Mouse (Mus musculus) right cerebral cortex, postnatal 36 days (tissue): ENCODE data around the gene Wdr63.
"Not testable (repeated sequence)": the region's sequence is repeated elsewhere in the genome, so short reads cannot be mapped to it uniquely, and the experiment has no call there.

Experiments
- DNase-seq, 2 experiments: peaks; one replicate each; pipeline ENCODE4 v3.0.0; 2022; ENCODE audit warnings: low spot score in 2 of 2, mixed read lengths in 1 of 2

The Wdr63 gene

DNA sequence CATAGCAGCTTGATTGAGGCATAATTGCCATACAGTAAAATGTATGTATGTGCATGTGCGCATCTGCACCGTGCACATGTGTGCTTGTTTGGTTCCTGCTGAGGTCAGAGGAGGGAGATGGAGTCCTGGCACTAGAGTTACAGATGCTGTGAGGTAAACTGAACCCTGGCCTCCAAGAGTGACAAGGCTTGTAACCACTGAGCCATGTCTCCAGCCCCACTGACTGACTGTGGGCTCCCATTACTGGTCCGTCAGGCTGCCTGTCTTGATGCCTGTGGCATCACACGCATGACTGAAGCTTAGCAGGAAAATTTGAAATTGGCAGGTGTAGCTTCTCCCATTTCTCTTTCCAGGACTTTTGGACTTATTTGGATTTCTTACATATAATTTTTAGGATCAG lies 97.2 kb downstream of the Wdr63 start:
- no peak for DNase-seq

DNA sequence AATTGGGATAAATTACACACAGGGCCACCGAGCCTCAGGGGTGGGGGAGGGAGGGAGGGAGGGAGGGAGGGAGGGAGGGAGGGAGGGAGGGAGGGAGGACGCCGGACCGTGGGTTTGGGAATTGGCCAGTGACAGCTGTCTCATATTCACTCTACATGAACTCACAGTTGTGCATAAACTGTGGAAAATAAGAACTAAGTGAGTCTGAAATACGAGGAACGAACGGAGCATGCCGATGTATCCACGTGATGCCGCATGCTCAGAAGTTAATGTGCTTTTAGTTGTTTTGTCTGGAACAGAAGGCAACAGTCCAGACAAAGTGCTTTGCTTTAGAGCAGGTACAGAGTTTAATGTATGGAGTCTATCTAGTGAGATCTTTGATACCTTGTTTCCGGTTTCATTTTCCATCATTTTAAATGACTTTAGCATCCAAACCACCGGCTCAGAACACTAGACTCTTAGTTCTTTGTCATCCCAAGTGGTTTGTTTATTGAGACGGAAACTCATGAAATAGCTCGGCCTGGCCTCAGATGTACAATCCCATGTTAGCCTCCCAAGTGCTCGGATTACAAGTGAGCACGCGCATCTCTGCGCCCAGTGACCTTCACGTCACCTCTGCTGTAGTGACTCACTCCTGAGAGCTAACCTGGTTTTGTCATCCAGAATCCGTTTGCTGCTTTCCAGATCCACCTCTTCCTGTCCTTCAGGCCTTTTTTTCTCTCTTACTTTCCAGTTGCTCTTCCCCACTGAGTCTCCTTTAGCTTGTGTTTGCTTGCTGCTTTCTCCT lies 97.9 kb downstream of the Wdr63 start:
- no peak for DNase-seq

DNA sequence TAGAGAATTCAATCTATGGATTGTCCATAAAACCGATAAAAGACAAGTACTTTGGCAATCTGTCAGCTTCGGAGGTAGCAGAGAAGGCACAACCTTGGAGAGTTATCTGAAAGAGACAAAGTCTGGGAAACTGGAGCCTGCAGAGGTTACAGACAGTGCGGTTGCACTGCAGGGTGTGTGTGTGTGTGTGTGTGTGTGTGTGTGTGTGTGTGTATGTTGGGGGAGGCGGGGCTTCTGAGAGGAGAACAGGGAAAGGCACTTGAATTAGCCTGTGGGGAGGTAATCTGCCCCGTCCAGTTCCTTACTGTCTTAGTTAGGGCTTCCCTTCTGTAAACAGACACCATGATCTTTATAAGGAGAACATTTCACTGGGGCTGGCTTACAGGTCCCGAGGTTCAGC lies 100.1 kb downstream of the Wdr63 start:
- no peak for DNase-seq

DNA sequence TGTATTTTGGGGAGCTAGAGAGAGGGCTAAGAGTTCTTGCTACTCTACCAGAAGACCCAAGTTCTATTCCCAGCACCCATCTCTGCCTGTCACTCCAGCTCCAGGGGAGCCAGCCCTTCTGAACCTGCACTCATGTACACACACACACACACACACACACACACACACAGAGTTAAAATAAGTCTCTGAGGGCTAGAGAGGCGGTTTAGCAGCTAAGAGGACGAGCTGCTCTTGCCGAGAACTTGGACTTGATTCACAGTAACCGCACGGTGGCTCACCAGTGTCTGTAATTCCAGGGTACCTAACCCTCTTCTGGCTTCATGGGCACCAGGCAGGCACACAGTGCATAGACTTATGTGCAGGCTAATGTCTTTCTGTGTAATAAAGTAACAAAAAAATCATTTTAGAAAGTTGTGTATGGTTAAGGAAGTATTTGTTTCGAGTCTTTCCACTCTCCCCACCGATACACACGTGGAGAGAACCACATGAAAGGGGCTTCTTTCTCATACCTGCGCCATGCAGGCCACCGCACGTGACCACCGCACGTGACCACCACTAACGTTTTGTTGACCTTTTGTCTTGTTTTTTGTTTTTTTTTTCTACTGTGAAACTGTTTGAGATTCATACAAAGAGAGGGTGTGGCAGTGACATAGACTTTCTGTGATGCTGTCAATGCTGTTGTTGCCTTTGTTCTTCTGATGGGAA lies 103.4 kb downstream of the Wdr63 start:
- no peak for DNase-seq

DNA sequence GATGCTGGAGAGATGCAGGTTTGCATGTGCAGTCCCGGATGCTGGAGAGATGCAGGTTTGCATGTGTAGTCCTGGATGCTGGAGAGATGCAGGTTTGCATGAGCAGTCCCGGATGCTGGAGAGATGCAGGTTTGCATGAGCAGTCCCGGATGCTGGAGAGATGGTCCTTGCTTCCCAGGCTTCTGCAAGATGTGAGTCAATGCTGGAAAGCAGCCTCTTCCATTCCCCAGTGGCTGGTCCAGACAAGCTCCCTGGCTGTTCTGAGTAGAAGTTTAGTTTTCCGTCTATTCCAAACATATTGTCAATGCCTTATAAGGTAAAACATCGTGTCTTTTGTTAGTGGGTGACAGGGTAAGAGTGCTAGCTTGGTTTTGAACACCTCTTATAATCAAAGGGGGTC lies 111.4 kb downstream of the Wdr63 start:
- not testable (repeated sequence) for DNase-seq

DNA sequence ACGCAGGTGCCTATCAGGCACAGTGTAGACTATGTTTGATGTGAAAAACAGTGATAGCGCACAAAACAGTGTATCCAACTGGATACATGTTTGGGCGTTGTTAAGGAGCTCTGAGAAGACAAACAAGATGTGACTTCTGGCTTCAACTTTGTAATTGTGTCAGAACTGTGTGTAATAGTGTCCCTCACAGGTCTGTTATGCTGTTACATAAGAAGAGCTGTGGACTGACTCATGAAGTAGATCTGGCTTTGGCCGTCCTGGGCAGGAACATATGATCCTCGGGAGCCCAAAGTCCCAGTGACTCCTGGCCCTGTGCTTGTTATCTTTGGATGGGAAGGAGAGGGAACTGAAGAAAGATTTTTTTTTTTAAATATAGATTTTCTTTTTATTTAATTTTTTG lies 112.4 kb downstream of the Wdr63 start:
- DNase-seq: no peak

DNA sequence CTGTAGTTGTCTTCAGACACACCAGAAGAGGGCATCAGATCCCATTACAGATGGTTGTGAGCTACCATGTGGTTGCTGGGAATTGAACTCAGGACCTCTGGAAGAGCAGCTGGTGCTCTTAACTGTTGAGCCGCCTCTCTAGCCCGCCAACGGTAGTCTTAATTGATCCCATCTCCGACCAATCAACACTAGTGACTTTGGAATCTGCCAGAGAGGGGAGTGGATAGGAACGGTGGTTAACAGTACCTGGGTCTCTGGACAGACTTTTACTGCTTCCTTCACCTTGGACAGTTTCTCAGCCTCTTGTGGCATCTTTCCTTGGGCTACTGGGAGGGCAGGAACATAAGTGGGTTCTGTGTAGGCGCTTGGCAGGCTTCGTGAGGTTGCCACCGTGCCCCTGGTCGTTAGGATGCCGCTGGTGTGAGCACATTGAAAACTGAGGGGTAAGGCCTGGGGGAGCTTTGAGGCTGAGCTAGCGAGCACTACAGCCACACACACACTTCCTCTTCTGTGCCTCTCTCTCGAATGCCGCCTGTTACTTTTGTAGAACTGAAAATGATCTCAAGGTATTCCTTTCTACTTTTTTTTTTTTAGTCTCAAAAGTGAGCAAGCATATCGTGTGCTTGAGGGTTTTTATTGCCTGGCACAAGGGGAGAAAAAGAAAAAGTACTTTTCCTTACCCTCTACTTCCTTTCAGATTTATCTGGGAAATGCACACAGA lies 114.3 kb downstream of the Wdr63 start:
- DNase-seq: no peak

DNA sequence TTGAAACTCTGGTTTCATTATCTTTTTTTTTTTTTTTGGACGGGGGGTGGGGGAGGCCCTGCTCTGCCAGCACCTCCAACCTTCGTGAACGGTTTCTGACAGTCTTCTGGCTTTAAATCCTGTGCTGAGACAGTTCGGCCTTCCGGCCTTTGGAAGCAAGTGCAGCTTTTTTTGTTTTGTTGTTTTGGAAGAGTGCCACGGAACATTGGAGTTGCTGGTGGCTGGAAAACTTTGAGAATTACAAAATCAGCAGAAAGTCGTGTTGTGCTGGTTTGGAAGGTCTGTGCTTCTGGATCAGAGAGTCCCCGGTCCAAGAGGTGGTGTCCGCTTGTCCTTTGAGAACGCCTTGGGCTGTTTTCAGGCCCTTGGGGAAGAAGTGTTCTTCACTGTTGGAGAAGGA lies 115.1 kb downstream of the Wdr63 start:
- no peak for DNase-seq

DNA sequence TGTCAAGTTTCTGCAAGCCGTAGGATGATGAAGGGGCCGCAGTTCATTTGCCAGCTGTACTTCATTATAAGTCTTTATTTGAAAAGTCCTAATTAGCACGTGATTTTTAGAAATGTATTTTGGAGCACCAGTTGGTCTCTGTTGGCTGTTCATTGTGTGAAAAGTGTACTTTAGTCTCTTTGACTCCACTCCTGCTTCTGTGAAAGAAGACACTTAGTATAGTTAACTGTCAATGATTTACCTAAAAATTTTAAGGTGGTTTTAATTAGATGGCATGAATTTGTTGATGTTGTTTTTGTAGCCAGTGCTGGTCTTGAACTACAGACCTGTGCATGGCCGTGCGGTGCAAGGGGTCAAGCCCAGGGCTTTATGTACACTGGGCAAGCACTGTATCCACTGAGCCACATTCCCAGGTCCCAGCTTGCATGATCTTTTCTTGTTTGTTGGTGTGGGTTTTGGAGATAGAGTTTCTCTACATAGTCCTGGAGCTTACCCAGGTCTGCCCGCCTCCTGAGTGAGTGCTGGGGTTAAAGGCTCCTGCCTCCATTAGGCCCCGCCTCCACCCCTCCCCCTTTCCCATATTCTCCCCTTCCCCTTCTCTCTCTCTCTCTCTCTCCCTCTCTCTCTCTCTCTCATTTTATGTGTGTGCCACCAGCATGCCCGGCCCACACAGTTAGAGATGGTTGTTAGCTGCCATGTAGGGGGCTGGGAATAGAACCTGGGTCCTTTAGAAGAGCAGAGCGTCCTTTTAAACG lies 115.8 kb downstream of the Wdr63 start:
- DNase-seq: no peak

DNA sequence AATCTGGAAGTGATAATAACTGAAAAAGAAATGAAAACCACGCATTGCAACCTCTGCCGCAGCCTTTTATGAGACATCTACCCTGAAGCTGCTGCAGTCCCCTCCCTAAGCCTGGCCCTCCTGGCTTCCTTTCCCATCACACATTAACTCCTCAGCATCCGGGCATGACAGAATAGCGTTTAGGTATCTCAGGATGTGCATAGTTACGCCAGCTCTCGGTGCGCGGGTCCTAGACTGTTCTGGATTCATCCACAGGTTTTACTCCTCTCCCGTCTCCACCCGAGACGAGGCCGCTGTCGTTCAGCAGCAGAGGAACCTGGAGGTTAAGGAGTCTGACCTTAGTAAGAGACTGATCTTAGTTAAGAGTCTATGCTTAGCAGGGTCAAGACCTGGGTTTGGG lies 116.8 kb downstream of the Wdr63 start:
- no peak for DNase-seq
